Mouse (Mus musculus) spleen, adult 2 months (tissue): ENCODE data around the gene Wtap.

Source experiments
- CTCF ChIP-seq: fragments of 200-500 bp; IDR thresholded peaks from 2 replicates; pipeline ENCODE4 v1.5.1; 2011; ENCODE audit warnings: mild to moderate bottlenecking, inconsistent platforms; ENCODE audit not compliant: insufficient read depth, insufficient read length, insufficient replicate concordance; ENCODE audit errors: extremely low read depth
- POLR2A ChIP-seq: fragments of 200-500 bp; IDR thresholded peaks from 2 replicates; pipeline ENCODE4 v1.6.1; 2011; ENCODE audit warnings: low read depth, low read length, inconsistent platforms

DNA sequence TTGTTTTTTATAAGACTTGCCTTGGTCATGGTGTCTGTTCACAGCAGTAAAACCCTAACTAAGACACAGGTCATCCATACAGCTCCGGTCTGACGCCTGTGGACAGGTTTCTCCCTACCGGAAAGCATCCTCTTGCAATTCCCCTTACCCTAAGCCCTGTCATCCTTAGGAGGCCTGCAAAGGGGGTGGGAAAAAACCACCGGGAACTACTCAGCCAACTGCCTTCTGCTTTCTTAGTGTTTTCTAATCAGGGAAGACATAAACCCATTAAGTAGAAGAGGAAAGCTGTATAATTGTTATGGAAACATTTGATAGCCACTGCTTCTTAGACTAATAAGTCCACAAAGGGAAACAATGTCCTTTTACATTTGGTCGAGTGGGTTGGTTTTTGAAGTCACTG, 13.0 kb upstream of the Wtap start:
- TF ChIP-seq POLR2A (no peak), CTCF (no peak)
